Mouse (Mus musculus) mouse trophoblast stem cell (cell line): ENCODE results near the gene Suclg2.

ENCODE experiments used
- in situ Hi-C, 2 experiments: fragments of 300-500 bp; cut with MseI, MboI; formaldehyde crosslinking; loops; 2 replicates in 1 of 2; 3 replicates in 1 of 2; pipeline ENCODE4 v1.15.1; 2025

The Suclg2 gene

DNA sequence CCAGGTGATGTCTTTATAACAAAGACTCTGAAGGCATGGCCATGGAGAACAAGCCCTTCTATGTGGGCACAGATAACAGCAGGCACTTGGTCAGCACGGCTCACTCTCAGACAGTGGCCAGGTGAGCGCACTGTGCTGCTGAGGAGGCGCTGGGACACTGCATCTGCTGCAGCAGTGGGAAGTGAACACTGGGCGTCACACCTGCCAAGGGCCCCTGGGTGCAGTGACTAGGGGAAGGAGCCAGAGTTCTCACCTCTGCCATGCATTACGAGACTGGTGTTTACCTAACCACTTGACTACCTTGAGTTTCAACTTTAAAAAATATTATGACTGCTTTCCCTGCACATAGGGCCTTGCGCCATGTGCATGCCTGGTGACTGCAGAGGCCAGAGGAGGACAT lies 238.8 kb downstream of the Suclg2 start:
- in situ Hi-C loops, result no loop called here

DNA sequence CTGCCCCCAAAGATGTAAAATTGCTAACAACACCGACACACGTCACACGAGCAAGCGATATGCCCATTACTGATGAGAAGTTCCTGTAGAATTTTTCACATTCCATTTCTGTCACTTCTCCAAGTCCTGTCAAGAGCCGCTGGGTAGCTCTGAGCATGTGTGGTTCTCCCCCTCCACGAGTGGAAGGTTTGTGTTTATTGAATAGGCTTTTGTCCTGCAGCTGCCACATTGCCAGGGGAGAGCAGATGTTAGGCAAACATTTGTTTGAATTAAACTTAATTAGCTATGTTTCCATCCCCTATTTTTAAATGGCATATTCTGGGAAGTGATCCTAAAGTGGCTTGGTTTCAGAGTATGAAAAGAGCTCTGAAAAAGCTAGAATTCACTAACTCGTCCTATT lies 249.1 kb downstream of the Suclg2 start:
- in situ Hi-C loops, result loop anchor here in 1 of 2 experiments (10.0 kb wide), 1 partner anchor 295 kb away; no protein-coding TSS in a partner anchor

DNA sequence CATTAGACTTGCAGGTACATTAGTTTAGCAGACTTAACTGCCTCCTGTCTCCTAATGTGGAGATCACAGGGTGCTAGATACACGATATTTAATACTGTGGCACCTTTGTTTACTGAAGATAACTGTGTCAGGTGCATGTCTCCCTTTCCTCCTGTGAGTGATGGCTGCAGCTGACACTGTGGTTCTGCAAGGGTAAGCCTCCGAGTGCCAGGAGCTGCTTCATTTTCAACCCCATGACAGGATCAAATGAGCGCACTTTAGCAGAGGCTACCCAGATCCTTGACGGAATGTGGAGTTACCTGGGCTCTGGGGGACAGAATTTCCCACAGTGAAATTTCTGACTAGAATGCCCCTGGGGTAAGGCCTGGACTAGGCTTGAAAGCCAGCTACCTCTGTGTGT lies 253.3 kb downstream of the Suclg2 start:
- in situ Hi-C loops, result loop anchor here in 1 of 2 experiments (10.0 kb wide), 1 partner anchor 299 kb away; no protein-coding TSS in a partner anchor

DNA sequence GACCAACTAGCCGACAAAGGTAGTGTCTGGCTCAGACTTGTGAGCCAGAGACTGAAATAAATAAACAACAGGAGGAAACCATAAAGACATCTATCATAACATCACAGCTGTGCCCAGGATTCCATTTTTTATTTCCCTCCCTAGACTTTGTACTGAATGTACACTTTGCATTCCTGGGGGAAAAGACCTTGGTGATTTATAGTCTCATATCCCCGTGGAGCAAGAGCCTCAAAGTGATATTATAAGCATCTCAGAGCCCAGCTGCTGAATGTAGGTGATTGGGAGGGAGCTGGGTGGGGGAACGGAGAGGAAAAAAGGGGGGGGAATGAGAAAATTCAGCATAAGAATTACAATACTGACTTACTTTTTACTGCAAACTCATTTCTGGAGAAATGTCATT lies 259.2 kb downstream of the Suclg2 start:
- in situ Hi-C loops, result no loop called here

DNA sequence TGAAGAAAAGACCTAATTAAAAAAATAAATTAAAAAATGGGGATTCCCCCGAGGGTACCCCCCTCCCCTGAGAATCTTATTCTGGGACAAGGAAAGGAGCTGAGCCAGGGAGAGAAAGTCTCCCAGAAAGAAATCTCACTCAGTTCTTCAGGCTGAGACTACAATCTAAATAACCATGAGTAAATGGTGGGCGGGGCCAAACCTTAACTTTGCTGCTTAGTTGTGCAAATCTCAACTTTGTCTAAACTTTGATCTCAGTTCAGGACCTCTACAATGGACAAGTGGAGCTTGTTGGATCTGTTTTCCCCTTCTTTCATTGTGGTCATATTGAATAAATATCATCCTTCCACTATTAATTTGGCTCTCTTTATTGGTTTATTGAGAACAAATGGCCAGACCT lies 272.4 kb downstream of the Suclg2 start:
- in situ Hi-C loops, result no loop called here

DNA sequence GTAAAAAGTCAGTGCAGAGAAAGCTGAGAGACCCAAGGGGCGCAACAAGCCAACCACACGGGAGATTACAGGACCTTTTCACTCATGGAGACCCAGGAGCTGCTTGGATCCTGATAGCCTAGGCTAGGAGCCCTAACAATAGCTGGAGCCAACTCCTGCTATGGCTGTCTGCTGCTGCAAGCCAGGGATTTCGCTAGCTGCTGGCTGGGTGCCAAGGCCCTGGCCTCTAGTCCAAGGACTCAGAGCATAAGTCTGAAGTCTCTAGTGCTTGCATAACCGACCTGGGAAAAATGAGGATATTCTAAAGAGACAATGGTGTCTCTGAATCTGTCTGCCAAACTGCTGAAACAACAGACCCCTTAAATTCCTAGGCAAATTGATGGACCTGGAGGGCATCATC lies 273.6 kb downstream of the Suclg2 start:
- in situ Hi-C loops, result no loop called here
